Mouse (Mus musculus) cerebellum, adult 9-10 months (tissue): ENCODE results near the gene Htra3.

Experiments
- DNase-seq: peaks from one replicate; pipeline ENCODE4 v3.0.0; 2022

The Htra3 gene

GRCm38 (mm10) chr5:35609381-35609780, 70.2 kb downstream of the Htra3 start:
- no peak for DNase-seq

- DNase-seq, result no peak
These were observed 71.0 kb downstream of the Htra3 start for GRCm38 (mm10) chr5:35608559-35608958.

DNA sequence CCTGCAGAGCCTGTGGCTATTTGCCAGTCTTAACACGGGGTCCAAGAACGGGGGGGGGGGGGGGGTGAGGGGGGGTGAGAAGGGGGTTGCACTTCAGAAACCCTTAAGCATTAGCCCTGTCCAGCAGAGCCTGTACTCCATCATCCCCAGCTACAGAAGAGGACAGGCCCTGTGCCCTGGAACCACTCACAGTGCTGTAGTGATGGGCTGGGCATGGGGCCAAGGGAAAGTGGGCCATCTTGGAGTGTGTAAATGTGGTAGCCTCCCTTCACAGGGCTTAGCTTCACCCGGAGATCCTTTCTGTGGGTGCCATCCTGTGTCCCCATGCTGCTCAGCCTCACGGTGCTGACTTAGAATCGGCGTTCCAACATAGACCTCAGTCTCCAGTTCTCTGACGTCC, 71.8 kb downstream of the Htra3 start:
- no peak for DNase-seq

DNA sequence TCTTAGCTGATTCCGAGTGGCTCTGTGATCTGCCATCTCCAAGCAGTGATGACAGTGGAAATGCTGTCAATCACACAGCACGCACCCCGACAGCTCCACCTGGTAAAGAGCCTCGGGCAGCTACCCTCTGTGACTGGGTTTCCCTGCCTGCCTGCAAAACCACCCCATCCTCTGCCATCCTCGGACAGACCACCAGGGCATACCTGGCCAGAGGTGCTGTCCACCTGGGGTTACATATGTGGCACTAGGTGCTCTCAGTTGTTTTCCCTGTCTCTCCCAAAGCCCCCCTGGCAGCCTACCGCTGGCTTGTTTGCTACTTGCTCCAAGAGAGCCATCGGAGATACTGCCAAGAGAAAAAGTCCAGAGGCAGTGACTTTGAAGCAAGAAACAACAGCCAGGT, 72.8 kb downstream of the Htra3 start:
- DNase-seq, result no peak

- DNase-seq, result no peak
These were observed 74.2 kb downstream of the Htra3 start for GRCm38 (mm10) chr5:35605355-35605754.
